Mouse (Mus musculus) liver, embryonic 14.5 days (tissue): Measurements from ENCODE around the gene Lgr6.

Experiments
- CTCF ChIP-seq: IDR thresholded peaks from 2 replicates; pipeline ENCODE4 v1.5.1; 2016; ENCODE audit warnings: antibody characterized with exemption, low read depth, control low read depth
- EP300 ChIP-seq: IDR thresholded peaks from 2 replicates; pipeline ENCODE4 v1.6.1; 2016; ENCODE audit warnings: antibody characterized with exemption, low read depth

GRCm38 (mm10) chr1:135085296-135085871, 19.7 kb downstream of the Lgr6 start:
- TF ChIP-seq CTCF (no peak), EP300 (no peak)
